Mouse (Mus musculus) thymus, postnatal 10 days (tissue): ENCODE data around the gene Ankrd35.
"Not testable (repeated sequence)": the region's sequence is repeated elsewhere in the genome, so short reads cannot be mapped to it uniquely, and the experiment has no call there.

ENCODE experiments used
- DNase-seq, 2 experiments: peaks; one replicate each; pipeline ENCODE4 v3.0.0; 2021; ENCODE audit warnings: low spot score in 2 of 2

The Ankrd35 gene

GRCm38 (mm10) chr3:96673514-96673913 is 3.6 kb downstream of the Ankrd35 start:
- no peak for DNase-seq

GRCm38 (mm10) chr3:96674442-96674841 is 4.5 kb downstream of the Ankrd35 start:
- DNase-seq = no peak

GRCm38 (mm10) chr3:96675171-96675570 is 5.2 kb downstream of the Ankrd35 start:
- no peak for DNase-seq

GRCm38 (mm10) chr3:96675690-96676089 is 5.8 kb downstream of the Ankrd35 start:
- no peak for DNase-seq

- no peak for DNase-seq
These were observed 8.5 kb downstream of the Ankrd35 start for GRCm38 (mm10) chr3:96678456-96678855.

- no peak for DNase-seq
These were observed 9.3 kb downstream of the Ankrd35 start for GRCm38 (mm10) chr3:96679159-96679674.

- DNase-seq = no peak
These were observed 10.5 kb downstream of the Ankrd35 start for GRCm38 (mm10) chr3:96680269-96680956.

- no peak for DNase-seq
These were observed 13.6 kb downstream of the Ankrd35 start for GRCm38 (mm10) chr3:96683496-96683895.

GRCm38 (mm10) chr3:96684151-96684821 is 14.4 kb downstream of the Ankrd35 start:
- DNase-seq = no peak

- no peak for DNase-seq
These were observed 14.9 kb downstream of the Ankrd35 start for GRCm38 (mm10) chr3:96684822-96685156.

- not testable (repeated sequence) for DNase-seq
These were observed 16.1 kb downstream of the Ankrd35 start for GRCm38 (mm10) chr3:96686057-96686456.

- DNase-seq = no peak
These were observed 18.9 kb downstream of the Ankrd35 start for GRCm38 (mm10) chr3:96688854-96689253.

GRCm38 (mm10) chr3:96690298-96690697 is 20.4 kb downstream of the Ankrd35 start:
- no peak for DNase-seq

GRCm38 (mm10) chr3:96692506-96692905 is 22.6 kb downstream of the Ankrd35 start:
- no peak for DNase-seq

GRCm38 (mm10) chr3:96693579-96693978 is 23.6 kb downstream of the Ankrd35 start:
- no peak for DNase-seq

- DNase-seq = peak; percentile 13 to 35
These were observed 26.4 kb downstream of the Ankrd35 start, which contains the start of gene Pias3 for GRCm38 (mm10) chr3:96696198-96696765. Pias3 (plus strand) TSS chr3:96696384.

GRCm38 (mm10) chr3:96696766-96697732 is 27.1 kb downstream of the Ankrd35 start:
- peak; percentile 35 to 52 for DNase-seq

- no peak for DNase-seq
These were observed 29.2 kb downstream of the Ankrd35 start for GRCm38 (mm10) chr3:96698993-96699690.

- peak in 1 of 2 experiments; percentile 54 for DNase-seq
These were observed 30.4 kb downstream of the Ankrd35 start for GRCm38 (mm10) chr3:96700376-96700775.

GRCm38 (mm10) chr3:96701003-96701402 is 31.1 kb downstream of the Ankrd35 start:
- no peak for DNase-seq

GRCm38 (mm10) chr3:96704778-96705177 is 34.8 kb downstream of the Ankrd35 start:
- peak in 1 of 2 experiments; percentile 57 for DNase-seq
